Mouse (Mus musculus) hematopoietic stem cell, adult 5-6 weeks (primary cell): ENCODE data around the gene Tesc. TPM values are rescaled to one million over a fixed set of nuclear protein-coding genes. Genes with fewer than 3 reads are reported as not detected.

Experiments used
- ATAC-seq, 2 experiments: fragments of 125-278 bp in 1 of 2; replicated peaks in 1 of 2; 2 replicates each; pipeline ENCODE4 v1.8.0; 2016 to 2017; ENCODE audit warnings: inconsistent platforms in 2 of 2, mild to moderate bottlenecking in 2 of 2, moderate number of reproducible peaks in 2 of 2, low read depth in 1 of 2, moderate TSS enrichment in 1 of 2; ENCODE audit not compliant: low FRiP score in 2 of 2, poor library complexity in 2 of 2, severe bottlenecking in 2 of 2, insufficient read depth in 1 of 2, low TSS enrichment in 1 of 2
- total RNA-seq: library from RNA; stranded (forward); fragments of 172-1452, 232-1000 nt; gene quantifications from 2 replicates; pipeline ENCODE4 v1.2.3, GENCODE M21; 2017

Tesc gene
- total RNA-seq, 1 experiment from 2014 or later = not detected

DNA sequence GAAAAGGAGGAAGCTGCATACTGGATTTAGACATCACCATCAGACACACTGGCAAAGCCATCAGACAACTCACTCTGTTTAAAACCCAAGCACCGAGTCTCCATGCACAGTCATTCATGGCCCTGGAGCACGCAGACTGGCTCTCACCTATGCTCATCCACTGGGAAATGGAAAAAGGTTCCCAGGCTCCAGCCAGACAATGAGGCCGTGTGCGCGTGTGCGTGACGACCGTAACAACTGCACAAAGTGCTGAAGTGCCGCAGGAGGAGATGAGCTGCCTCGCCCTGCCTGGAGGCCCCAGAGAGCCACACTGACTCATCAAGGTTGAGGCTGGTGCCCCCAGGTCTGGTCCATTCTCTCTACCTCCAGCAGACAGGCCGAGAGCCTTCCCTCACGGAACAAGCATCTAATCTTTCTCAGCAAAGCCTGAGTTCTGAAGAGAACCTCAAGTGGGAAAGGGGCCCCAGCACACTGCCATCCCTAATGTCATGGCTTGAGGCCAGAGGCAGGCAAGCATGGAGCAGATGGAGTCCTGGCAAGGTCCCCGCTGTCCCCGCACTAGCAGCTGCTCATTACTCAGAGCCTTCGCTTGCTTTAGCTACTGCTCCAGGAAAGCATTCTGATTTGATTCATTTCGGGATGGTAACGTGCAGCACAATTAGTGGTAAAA, 80.7 kb downstream of the Tesc start:
- no peak for ATAC-seq

DNA sequence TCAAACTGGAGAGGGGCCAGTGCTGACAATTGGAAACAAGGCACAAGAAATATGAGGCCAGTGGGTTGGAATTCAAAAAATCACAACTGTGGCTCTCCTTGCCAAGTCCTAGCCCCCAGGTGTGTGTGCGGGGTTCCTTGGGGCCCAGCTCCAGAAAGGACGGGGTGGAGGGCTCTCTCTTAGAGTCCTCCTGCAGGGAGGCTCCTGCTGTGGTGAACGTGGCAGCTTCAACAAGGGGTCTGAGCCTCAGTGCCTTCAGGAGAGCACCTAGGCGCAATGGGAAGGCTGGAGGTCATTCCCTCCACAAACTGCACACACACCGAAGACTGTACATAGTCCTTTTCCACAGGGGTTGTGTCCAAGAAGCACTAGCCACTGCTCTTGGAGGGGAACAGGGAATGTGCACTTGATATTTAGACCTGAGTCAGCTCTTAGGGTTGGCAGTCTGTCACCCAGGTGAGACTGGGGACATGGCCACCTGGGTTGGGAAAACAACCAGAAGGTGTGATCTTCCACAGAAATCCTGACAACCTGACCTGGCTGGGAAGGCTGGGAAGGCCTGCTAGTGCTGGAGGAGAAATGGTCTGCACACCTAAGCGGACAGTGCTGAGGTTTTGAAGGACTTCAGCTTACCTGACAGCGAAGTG, 81.4 kb downstream of the Tesc start:
- ATAC-seq = no peak

Other genes starting within 250 kb of the Tesc start
- not detected in 2 replicates for gene Nos1, start 246.7 kb upstream of the Tesc start, total RNA-seq
- 27.3 and 33.7 TPM in 2 replicates for gene Fbxo21, start 51.0 kb upstream of the Tesc start, total RNA-seq
- 20.3 and 23.1 TPM in 2 replicates for gene Fbxw8, start 127.7 kb downstream of the Tesc start, total RNA-seq
- not detected in 2 replicates for gene Hrk, start 136.9 kb downstream of the Tesc start, total RNA-seq
- not detected in 2 replicates for gene Rnft2, start 217.4 kb downstream of the Tesc start, total RNA-seq
- 3.3 and 3.8 TPM in 2 replicates for gene 2410131K14Rik, start 217.5 kb downstream of the Tesc start, total RNA-seq